Mouse (Mus musculus) c-Kit-positive CD71-positive TER-119-negative erythroid progenitor cells, embryonic 14.5 days (primary cell): ENCODE data around the gene Zfp13.
"Not testable (repeated sequence)": the region's sequence is repeated elsewhere in the genome, so short reads cannot be mapped to it uniquely, and the experiment has no call there.

Experiments used
- DNase-seq: peaks from one replicate; pipeline ENCODE4 v3.0.0-alpha.2; 2013; ENCODE audit warnings: low read depth

The Zfp13 gene

DNA sequence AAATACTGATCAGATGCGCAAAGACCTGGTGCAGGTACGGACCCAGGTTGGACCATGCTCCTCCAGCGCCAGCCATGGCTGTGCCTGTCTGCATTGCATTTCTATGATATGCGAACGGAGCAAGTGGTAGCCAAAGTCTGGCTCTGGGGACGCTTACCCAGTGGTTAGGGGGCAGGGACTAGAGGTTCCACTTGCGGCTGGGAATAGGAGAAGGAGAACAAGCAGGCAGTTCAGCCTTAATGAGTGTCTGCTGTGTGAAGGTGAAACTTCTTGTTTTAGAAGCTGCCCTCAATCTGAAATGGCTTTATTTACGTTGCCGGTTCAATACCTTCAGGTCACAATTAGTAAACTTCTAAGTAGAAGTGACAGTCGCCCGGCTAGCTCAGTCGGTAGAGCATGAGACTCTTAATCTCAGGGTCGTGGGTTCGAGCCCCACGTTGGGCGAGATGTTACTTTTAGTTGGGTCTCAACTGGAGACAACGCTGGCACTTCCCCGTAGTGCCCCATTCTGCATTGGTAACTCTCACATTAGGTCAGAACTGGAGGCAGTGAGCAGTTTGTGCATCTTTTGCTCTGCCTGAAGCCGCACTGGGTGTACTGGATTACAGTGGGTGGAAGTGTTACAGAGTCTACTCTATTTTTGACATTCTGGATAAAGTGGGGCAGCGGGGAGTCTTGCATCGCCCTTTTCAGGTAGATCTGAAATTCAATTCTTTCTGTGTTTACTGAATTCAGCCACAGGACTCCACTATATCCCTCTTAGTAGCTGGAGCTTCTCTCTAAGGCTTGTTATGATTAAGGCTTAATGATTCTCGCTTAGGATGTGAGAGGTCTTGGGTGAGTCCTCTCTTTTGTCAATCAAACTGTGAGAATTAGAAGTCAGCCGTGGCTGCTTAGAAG lies 65.4 kb downstream of the Zfp13 start:
- not testable (repeated sequence) for DNase-seq

- DNase-seq, result not testable (repeated sequence)
Measured at GRCm38 (mm10) chr17:23531408-23531807, 67.9 kb downstream of the Zfp13 start.
